Mouse (Mus musculus) kidney, adult 9 months (tissue): ENCODE results near the gene Gm49403.

Experiments used
- DNase-seq: peaks from one replicate; pipeline ENCODE4 v3.0.0; 2022

Gene Gm49403

GRCm38 (mm10) chr19:8919684-8920072 lies 35.9 kb downstream of the Gm49403 start:
- DNase-seq = no peak

- peak; percentile 98 for DNase-seq
Measured at GRCm38 (mm10) chr19:8920073-8920736, 36.5 kb downstream of the Gm49403 start, which contains the start of gene B3gat3. Gene B3gat3, plus strand, starts transcription at chr19:8920374.

GRCm38 (mm10) chr19:8920836-8921291 lies 37.1 kb downstream of the Gm49403 start:
- DNase-seq = peak; percentile 53

GRCm38 (mm10) chr19:8921741-8922140 lies 38.0 kb downstream of the Gm49403 start:
- DNase-seq = no peak

GRCm38 (mm10) chr19:8926766-8927165 lies 43.0 kb downstream of the Gm49403 start:
- no peak for DNase-seq

GRCm38 (mm10) chr19:8927891-8928525 lies 44.3 kb downstream of the Gm49403 start:
- no peak for DNase-seq

- no peak for DNase-seq
Measured at GRCm38 (mm10) chr19:8928689-8929223, 45.0 kb downstream of the Gm49403 start.

- peak; percentile 96 for DNase-seq
Measured at GRCm38 (mm10) chr19:8929224-8930088, 45.7 kb downstream of the Gm49403 start, which contains the start of the genes Rom1 and Eml3. Gene Rom1, minus strand, starts transcription at chr19:8929356. Gene Eml3, plus strand, starts transcription at chr19:8929552.

- DNase-seq = no peak
Measured at GRCm38 (mm10) chr19:8930117-8930516, 46.4 kb downstream of the Gm49403 start.

GRCm38 (mm10) chr19:8930771-8931170 lies 47.0 kb downstream of the Gm49403 start:
- no peak for DNase-seq

GRCm38 (mm10) chr19:8936736-8937135 lies 53.0 kb downstream of the Gm49403 start:
- DNase-seq = no peak
